Mouse (Mus musculus): ENCODE measurements around the gene Lrrc7. TPM values are rescaled to one million over a fixed set of nuclear protein-coding genes. Genes with fewer than 3 reads are reported as not detected.

Lrrc7 gene
- polyA plus RNA-seq, 1 experiment from 2014 or later = 4.4 TPM

DNA sequence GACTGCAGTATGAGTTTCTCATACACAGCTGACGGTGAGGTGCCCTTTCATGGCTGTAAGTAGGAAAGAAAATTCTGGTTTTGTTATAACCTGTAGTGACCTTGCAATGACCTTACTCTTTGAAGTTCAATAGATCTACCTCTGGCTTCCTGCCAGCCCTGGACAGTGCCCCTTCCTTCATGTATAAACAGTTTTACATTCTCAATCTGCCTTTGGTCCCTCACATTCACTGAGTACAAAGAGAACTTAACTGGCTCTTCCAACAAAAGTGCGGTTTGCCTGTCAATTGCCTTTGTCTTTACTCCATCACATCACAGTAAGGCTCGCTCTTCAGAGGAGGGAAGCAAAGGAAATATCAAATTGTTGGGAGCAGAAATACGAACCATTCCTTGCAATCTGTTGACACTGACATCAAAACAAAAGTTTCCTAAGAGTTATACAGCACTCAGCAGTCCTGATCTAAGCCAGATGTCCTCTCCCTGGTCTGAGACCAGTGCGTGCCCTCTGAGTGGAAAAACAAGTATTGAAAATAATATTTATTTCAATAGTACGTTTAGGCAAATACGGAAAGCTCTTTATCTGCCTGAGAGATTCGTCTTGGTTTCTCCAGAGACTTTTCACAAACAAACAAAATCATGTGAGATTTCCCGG is 493.3 kb downstream of the Lrrc7 start:
- Histone ChIP-seq H3K36me3 (ENCODE audit: control insufficient read depth, insufficient read depth, low read length) (no peaks in the 10 kb centered on the region; the same call in 1 of the 2 replicates), H3K4me2 (replicated peaks; ENCODE audit: low read depth, low read length) (no peak overlapping the region)
- 35% methylated on average over 9 of the region's 9 CpGs for WGBS

DNA sequence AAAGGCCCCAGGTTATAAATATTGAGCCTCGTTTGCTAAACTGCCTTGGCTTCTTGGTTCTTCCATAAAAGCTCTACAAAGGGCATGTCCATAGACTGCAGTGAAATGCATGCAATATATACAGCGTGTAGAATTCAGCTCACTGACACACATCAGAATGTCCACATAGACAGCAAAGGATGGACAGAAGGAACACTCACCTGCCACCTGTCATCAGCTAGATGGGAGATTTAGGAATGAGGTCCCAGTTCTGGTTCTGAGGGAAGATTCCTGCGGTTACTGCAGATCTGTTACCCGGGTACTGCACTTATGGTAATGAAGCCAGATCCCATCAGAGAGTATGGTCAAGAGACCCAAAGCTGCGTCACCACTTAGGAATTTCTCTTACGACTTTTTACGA is 494.1 kb downstream of the Lrrc7 start:
- Histone ChIP-seq H3K27me3 (ENCODE audit: control insufficient read depth, insufficient read depth, low read length) (no peaks in the 10 kb centered on the region), H3K9me3 (ENCODE audit: control insufficient read depth, low read depth, low read length) (no peaks in the 10 kb centered on the region), H3K4me2 (replicated peaks; ENCODE audit: low read depth, low read length) (no peak overlapping the region), H3K4me3 (ENCODE audit: low read depth, low read length) (no peak overlapping the region), H3K9ac (replicated peaks; ENCODE audit: low read depth, low read length) (no peak overlapping the region), H3K36me3 (ENCODE audit: control insufficient read depth, insufficient read depth, low read length) (peaks cover under 1% of the 10 kb centered on the region; the same call in 1 of the 2 replicates), H3K4me1 (ENCODE audit: control insufficient read depth, insufficient read depth, low read length) (peaks cover 6% of the 10 kb centered on the region; the same call in 1 of the 2 replicates), H3K27ac (ENCODE audit: low read length) (no peak overlapping the region)
- no peak for ATAC-seq (ENCODE audit: insufficient number of reproducible peaks, insufficient read depth, low FRiP score, low read depth)
- WGBS = 62% methylated on average over 7 of the region's 7 CpGs

More for the DNA sequence above, 493.3 kb downstream of the Lrrc7 start:
- no peak for ATAC-seq (ENCODE audit: insufficient number of reproducible peaks, insufficient read depth, low FRiP score, low read depth)
- Histone ChIP-seq H3K4me1 (ENCODE audit: control insufficient read depth, insufficient read depth, low read length) (peaks cover 6% of the 10 kb centered on the region; the same call in 1 of the 2 replicates), H3K4me3 (ENCODE audit: low read depth, low read length) (no peak overlapping the region), H3K27me3 (ENCODE audit: control insufficient read depth, insufficient read depth, low read length) (no peaks in the 10 kb centered on the region), H3K9me3 (ENCODE audit: control insufficient read depth, low read depth, low read length) (no peaks in the 10 kb centered on the region), H3K27ac (ENCODE audit: low read length) (no peak overlapping the region), H3K9ac (replicated peaks; ENCODE audit: low read depth, low read length) (no peak overlapping the region)

GRCm38 (mm10) chr3:158065256-158065655 is 496.8 kb downstream of the Lrrc7 start:
- peaks cover 6% of the 10 kb centered on the region; the same call in 1 of the 2 replicates for H3K4me1 ChIP-seq (ENCODE audit: control insufficient read depth, insufficient read depth, low read length)
- WGBS = 94% methylated on average over 2 of the region's 2 CpGs
- no peaks in the 10 kb centered on the region for H3K9me3 ChIP-seq (ENCODE audit: control insufficient read depth, low read depth, low read length)
- H3K36me3 ChIP-seq (ENCODE audit: control insufficient read depth, insufficient read depth, low read length) = peaks cover 9% of the 10 kb centered on the region; the same call in 1 of the 2 replicates
- H3K4me3 ChIP-seq (ENCODE audit: low read depth, low read length) = no peak overlapping the region
- ATAC-seq (ENCODE audit: insufficient number of reproducible peaks, insufficient read depth, low FRiP score, low read depth) = no peak
- no peaks in the 10 kb centered on the region for H3K27me3 ChIP-seq (ENCODE audit: control insufficient read depth, insufficient read depth, low read length)
- H3K27ac ChIP-seq (ENCODE audit: low read length) = no peak overlapping the region
- H3K9ac ChIP-seq (replicated peaks; ENCODE audit: low read depth, low read length) = no peak overlapping the region
- no peak overlapping the region for H3K4me2 ChIP-seq (replicated peaks; ENCODE audit: low read depth, low read length)

DNA sequence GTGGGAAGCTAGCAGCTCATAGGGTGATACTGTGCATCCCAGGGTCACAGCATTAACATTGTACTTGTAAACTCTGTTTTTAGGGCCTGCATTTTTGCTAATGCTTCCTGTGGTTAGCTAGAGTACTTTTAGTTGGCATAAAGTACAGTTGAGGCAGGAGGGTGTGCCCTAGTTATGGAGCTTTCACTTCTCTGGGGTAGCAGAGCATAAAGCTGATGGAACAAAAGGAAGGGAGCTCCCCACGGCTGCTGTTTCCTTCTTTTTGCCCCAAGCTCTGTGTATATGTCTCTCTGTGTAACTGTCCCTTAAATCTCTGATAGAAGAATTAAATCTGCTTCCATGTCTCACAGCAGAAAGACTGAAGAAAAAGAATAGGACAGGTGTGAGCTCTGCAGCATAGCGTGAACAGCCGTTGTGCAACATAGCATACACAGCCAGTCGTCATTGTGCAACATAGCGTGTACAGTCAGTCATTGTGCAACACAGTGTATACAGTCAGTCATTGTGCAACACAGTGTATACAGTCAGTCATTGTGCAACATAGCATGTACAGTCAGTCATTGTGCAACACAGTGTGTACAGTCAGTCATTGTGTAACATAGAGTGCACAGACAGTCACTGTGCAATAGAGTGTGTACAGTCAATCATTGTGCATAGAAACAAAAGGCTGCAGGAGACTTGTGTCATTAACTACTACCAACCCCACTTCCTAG is 500.1 kb downstream of the Lrrc7 start:
- Histone ChIP-seq H3K9me3 (ENCODE audit: control insufficient read depth, low read depth, low read length) (no peaks in the 10 kb centered on the region), H3K4me1 (ENCODE audit: control insufficient read depth, insufficient read depth, low read length) (no peaks in the 10 kb centered on the region), H3K36me3 (ENCODE audit: control insufficient read depth, insufficient read depth, low read length) (peaks cover 28% of the 10 kb centered on the region), H3K27me3 (ENCODE audit: control insufficient read depth, insufficient read depth, low read length) (no peaks in the 10 kb centered on the region), H3K9ac (replicated peaks; ENCODE audit: low read depth, low read length) (no peak overlapping the region), H3K4me2 (replicated peaks; ENCODE audit: low read depth, low read length) (no peak overlapping the region), H3K4me3 (ENCODE audit: low read depth, low read length) (no peak overlapping the region), H3K27ac (ENCODE audit: low read length) (no peak overlapping the region)
- ATAC-seq (ENCODE audit: insufficient number of reproducible peaks, insufficient read depth, low FRiP score, low read depth) = no peak
- WGBS = 90% methylated on average over 5 of the region's 5 CpGs

DNA sequence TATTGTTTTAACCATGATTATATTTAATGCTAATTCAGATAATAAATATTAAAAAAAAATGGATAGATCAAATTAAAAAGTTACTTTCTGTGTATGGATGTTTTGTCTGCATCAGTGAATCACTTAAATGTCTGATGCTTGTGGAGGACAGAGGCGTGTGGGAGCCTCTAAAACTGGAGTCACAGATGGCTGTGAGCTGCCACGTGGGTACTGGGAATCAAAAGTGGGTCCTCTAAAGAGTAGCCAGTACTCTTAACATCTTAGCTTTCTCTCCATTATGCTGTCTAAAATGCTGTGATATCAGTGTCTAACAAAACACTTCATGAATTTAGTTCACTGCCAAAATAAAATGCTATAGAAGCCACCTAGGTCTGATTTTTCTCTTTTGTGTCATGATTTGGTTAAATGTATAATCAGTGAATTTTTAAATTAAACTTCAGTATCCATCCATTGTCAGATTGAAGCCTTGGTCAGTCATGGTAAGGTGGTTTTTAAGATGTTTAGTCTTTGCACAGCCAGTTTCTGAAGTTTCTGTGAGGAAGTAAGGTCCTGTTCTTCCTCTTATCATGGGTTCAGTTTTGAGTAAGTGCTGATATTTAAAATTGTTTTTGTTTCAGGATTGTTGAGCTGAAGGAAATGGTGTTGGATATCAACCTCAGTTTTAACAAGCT is 501.3 kb downstream of the Lrrc7 start:
- 84% methylated on average over 2 of the region's 2 CpGs for WGBS
- Histone ChIP-seq H3K27ac (ENCODE audit: low read length) (no peak overlapping the region), H3K4me2 (replicated peaks; ENCODE audit: low read depth, low read length) (no peak overlapping the region), H3K9me3 (ENCODE audit: control insufficient read depth, low read depth, low read length) (no peaks in the 10 kb centered on the region), H3K4me1 (ENCODE audit: control insufficient read depth, insufficient read depth, low read length) (no peaks in the 10 kb centered on the region), H3K36me3 (ENCODE audit: control insufficient read depth, insufficient read depth, low read length) (peaks cover 40% of the 10 kb centered on the region), H3K9ac (replicated peaks; ENCODE audit: low read depth, low read length) (no peak overlapping the region), H3K4me3 (ENCODE audit: low read depth, low read length) (no peak overlapping the region), H3K27me3 (ENCODE audit: control insufficient read depth, insufficient read depth, low read length) (no peaks in the 10 kb centered on the region)
- no peak for ATAC-seq (ENCODE audit: insufficient number of reproducible peaks, insufficient read depth, low FRiP score, low read depth)

DNA sequence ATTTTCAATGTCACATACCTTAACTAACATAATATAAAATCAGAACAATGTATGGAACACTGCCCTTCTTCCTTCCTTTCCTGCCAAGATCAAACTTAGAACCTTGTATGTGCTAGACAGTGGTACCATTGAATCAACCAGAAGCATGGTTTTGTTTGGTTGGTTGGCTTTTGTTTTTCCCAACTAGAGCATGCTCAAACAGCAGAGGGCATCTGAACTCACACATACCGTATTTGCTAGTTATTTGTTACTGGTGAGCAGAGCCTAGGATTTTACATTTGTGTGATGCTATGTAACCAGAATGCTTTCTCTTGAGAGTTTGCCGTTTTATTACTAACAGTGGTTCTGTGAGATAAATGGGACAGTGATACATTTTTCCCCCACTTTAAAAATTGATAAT is 512.5 kb downstream of the Lrrc7 start:
- whole genome bisulfite sequencing = 78% methylated on average over 2 of the region's 2 CpGs
- Histone ChIP-seq H3K4me2 (replicated peaks; ENCODE audit: low read depth, low read length) (no peak overlapping the region), H3K9me3 (ENCODE audit: control insufficient read depth, low read depth, low read length) (no peaks in the 10 kb centered on the region), H3K4me3 (ENCODE audit: low read depth, low read length) (no peak overlapping the region), H3K9ac (replicated peaks; ENCODE audit: low read depth, low read length) (no peak overlapping the region), H3K4me1 (ENCODE audit: control insufficient read depth, insufficient read depth, low read length) (no peaks in the 10 kb centered on the region), H3K27me3 (ENCODE audit: control insufficient read depth, insufficient read depth, low read length) (no peaks in the 10 kb centered on the region), H3K36me3 (ENCODE audit: control insufficient read depth, insufficient read depth, low read length) (peaks cover 8% of the 10 kb centered on the region; the same call in 1 of the 2 replicates), H3K27ac (ENCODE audit: low read length) (no peak overlapping the region)
- no peak for ATAC-seq (ENCODE audit: insufficient number of reproducible peaks, insufficient read depth, low FRiP score, low read depth)

DNA sequence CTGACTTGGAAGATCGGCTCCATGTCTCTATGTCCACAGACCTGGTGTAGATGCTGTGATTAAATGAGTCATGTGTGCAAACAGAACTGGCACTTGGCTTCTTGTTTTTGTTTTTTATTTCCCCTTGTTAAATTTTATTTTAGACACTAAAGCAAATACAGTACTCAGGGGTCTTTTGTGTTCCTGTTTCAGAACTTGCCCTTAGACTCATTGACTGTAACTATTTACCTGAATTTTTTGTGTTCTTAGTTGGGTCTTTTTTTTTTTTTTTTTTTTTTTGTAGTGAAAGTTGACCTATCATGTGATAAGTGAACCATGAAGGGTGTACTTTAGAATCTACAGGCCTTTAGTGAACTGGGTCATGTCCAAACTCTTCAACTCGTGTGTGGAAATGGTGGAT is 521.3 kb downstream of the Lrrc7 start:
- no peak overlapping the region for H3K27ac ChIP-seq (ENCODE audit: low read length)
- no peaks in the 10 kb centered on the region for H3K27me3 ChIP-seq (ENCODE audit: control insufficient read depth, insufficient read depth, low read length)
- H3K9me3 ChIP-seq (ENCODE audit: control insufficient read depth, low read depth, low read length) = no peaks in the 10 kb centered on the region
- no peak overlapping the region for H3K4me3 ChIP-seq (ENCODE audit: low read depth, low read length)
- WGBS = 77% methylated on average over 2 of the region's 2 CpGs
- no peak overlapping the region for H3K9ac ChIP-seq (replicated peaks; ENCODE audit: low read depth, low read length)
- 0 out of 2 replicates have a peak, but pooled peaks cover 3% of the 10 kb centered on the region for H3K4me1 ChIP-seq (ENCODE audit: control insufficient read depth, insufficient read depth, low read length)
- no peak overlapping the region for H3K4me2 ChIP-seq (replicated peaks; ENCODE audit: low read depth, low read length)
- no peaks in the 10 kb centered on the region for H3K36me3 ChIP-seq (ENCODE audit: control insufficient read depth, insufficient read depth, low read length)
- no peak for ATAC-seq (ENCODE audit: insufficient number of reproducible peaks, insufficient read depth, low FRiP score, low read depth)

GRCm38 (mm10) chr3:158038106-158038505 is 523.9 kb downstream of the Lrrc7 start:
- 85% methylated on average over 3 of the region's 3 CpGs for WGBS
- Histone ChIP-seq H3K9me3 (ENCODE audit: control insufficient read depth, low read depth, low read length) (no peaks in the 10 kb centered on the region), H3K36me3 (ENCODE audit: control insufficient read depth, insufficient read depth, low read length) (no peaks in the 10 kb centered on the region), H3K4me2 (replicated peaks; ENCODE audit: low read depth, low read length) (no peak overlapping the region), H3K4me1 (ENCODE audit: control insufficient read depth, insufficient read depth, low read length) (peaks cover 6% of the 10 kb centered on the region; the same call in 1 of the 2 replicates), H3K4me3 (ENCODE audit: low read depth, low read length) (no peak overlapping the region), H3K9ac (replicated peaks; ENCODE audit: low read depth, low read length) (no peak overlapping the region), H3K27me3 (ENCODE audit: control insufficient read depth, insufficient read depth, low read length) (no peaks in the 10 kb centered on the region), H3K27ac (ENCODE audit: low read length) (no peak overlapping the region)
- ATAC-seq (ENCODE audit: insufficient number of reproducible peaks, insufficient read depth, low FRiP score, low read depth) = no peak

Measured in stomach, embryonic 14.5 days (tissue).